Mouse (Mus musculus) stomach, postnatal 0 days (tissue): Measurements from ENCODE around the gene Itpk1. TPM values are rescaled to one million over a fixed set of nuclear protein-coding genes. Genes with fewer than 3 reads are reported as not detected.
A peak's percentile ranks its signal among the peaks of the same experiment; 100 is the strongest.

ENCODE experiments used
- ATAC-seq: fragments of 200-750 bp; cut with Nextera tagmentation; 2 replicates; pipeline ENCODE4 v1.8.0; 2017; ENCODE audit not compliant: low FRiP score, low TSS enrichment
- DNase-seq: peaks from one replicate; pipeline ENCODE4 v3.0.0-alpha.2; 2016; ENCODE audit warnings: low spot score
- H3K27ac ChIP-seq: fragments of 300-500 bp; sonication (generic); replicated peaks from 2 replicates; pipeline ENCODE4 v1.5.1; 2014; ENCODE audit warnings: mild to moderate bottlenecking, control low read depth
- H3K27me3 ChIP-seq: fragments of 300-500 bp; sonication (generic); 2 replicates; pipeline ENCODE4 v1.6.1; 2014; ENCODE audit warnings: low read length; ENCODE audit not compliant: control insufficient read depth, insufficient read depth
- H3K36me3 ChIP-seq: fragments of 300-500 bp; sonication (generic); 2 replicates; pipeline ENCODE4 v1.6.1; 2014; ENCODE audit warnings: low read length, mixed read lengths; ENCODE audit not compliant: control insufficient read depth, insufficient read depth
- H3K4me1 ChIP-seq: fragments of 300-500 bp; sonication (generic); replicated peaks from 2 replicates; pipeline ENCODE4 v1.6.1; 2014; ENCODE audit warnings: antibody characterized with exemption; ENCODE audit not compliant: control insufficient read depth, insufficient read depth
- H3K4me2 ChIP-seq: fragments of 300-500 bp; sonication (generic); replicated peaks from 2 replicates; pipeline ENCODE4 v1.6.1; 2014; ENCODE audit warnings: low read depth, mild to moderate bottlenecking, control low read depth, moderate library complexity
- H3K4me3 ChIP-seq: fragments of 300-500 bp; sonication (generic); 2 replicates; pipeline ENCODE4 v1.5.1; 2014; ENCODE audit warnings: low read depth, low read length, control low read depth
- H3K9ac ChIP-seq: fragments of 300-500 bp; sonication (generic); 2 replicates; pipeline ENCODE4 v1.6.1; 2014; ENCODE audit warnings: mild to moderate bottlenecking, low read length, control low read depth, mixed read lengths
- H3K9me3 ChIP-seq: fragments of 300-500 bp; sonication (generic); 2 replicates; pipeline ENCODE4 v1.6.1; 2016; ENCODE audit warnings: low read length; ENCODE audit not compliant: control insufficient read depth
- CTCF ChIP-seq: IDR thresholded peaks from 2 replicates; pipeline ENCODE4 v1.5.1; 2016; ENCODE audit warnings: antibody characterized with exemption, low read depth, mild to moderate bottlenecking, moderate library complexity
- EP300 ChIP-seq: optimal IDR thresholded peaks from 2 replicates; pipeline ENCODE3; 2016; ENCODE audit warnings: antibody characterized with exemption
- WGBS: fragments of 180-500 bp; shearing (Covaris S2); extraction: QIAGEN DNeasy Blood & Tissue Kit; methylation state at CpG from one replicate; pipeline ENCODE4 v1.1.7; 2014; 5-methylcytosine and 5-hydroxymethylcytosine counted together
- polyA plus RNA-seq: library from polyadenylated mRNA; unstranded; fragments of >200 nt; fragmentation: Nextera tagmentation; extraction: Ambion mirVana; gene quantifications from 2 replicates; pipeline ENCODE4 v1.2.1, GENCODE M21; 2015

Itpk1 gene
- polyA plus RNA-seq, 1 experiment from 2014 or later = 21.5 TPM

DNA sequence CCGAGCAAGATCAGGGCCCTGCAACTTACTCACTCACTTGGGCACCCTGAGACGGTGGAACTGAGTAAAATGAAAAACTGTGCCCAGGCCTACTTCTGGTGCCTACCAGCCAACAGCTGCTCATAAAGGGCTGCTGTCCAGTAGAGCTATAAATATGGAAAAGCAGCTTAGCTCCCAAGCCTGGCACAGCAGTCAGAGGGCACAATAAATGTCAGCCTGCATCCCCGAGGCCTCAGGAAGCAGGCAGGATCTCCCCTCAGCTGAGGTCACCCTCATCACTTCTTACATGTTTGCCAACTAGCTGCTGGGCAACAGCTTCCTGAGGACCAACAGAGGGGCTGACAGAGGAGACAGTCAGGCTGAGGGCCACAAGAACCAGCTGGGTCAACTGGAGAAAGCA lies 27.6 kb downstream of the Itpk1 start:
- no peak overlapping the region for H3K4me3 ChIP-seq
- H3K27me3 ChIP-seq = no peaks in the 10 kb centered on the region
- H3K9me3 ChIP-seq = no peaks in the 10 kb centered on the region
- H3K27ac ChIP-seq = no peak overlapping the region
- no peak overlapping the region for H3K4me2 ChIP-seq
- H3K36me3 ChIP-seq = no peaks in the 10 kb centered on the region
- ATAC-seq (no peak), DNase-seq (no peak)
- H3K4me1 ChIP-seq = no peaks in the 10 kb centered on the region; the same call in 1 of the 2 replicates
- WGBS = 77% methylated on average over 3 of the region's 3 CpGs
- H3K9ac ChIP-seq = no peak overlapping the region
- TF ChIP-seq CTCF (no peak), EP300 (no peak)

DNA sequence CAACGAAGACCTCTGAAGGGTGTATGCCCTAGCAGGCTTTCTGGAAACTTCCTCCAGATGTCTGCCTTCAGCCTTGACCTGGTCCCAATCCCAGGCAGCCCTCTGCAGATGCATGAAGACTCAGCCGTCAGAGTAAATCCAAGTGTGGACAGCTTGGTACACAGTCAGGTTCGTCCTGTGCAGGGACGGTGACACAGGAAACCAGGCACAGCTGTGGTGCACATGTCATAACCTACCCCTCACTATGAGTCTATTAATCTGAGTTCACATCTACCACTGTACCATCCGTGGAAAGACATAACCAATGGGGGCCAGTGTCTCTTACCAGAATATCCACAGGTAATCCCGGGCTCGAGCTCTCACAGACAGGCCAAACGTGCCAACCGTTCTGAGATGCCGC lies 30.2 kb downstream of the Itpk1 start:
- Histone ChIP-seq H3K27ac (no peak overlapping the region), H3K4me1 (no peaks in the 10 kb centered on the region), H3K36me3 (no peaks in the 10 kb centered on the region), H3K4me3 (no peak overlapping the region), H3K4me2 (no peak overlapping the region), H3K9me3 (no peaks in the 10 kb centered on the region), H3K27me3 (no peaks in the 10 kb centered on the region), H3K9ac (no peak overlapping the region)
- 80% methylated on average over 10 of the region's 10 CpGs for WGBS
- ATAC-seq = no peak
- no peak for DNase-seq
- TF ChIP-seq EP300 (no peak), CTCF (no peak)

DNA sequence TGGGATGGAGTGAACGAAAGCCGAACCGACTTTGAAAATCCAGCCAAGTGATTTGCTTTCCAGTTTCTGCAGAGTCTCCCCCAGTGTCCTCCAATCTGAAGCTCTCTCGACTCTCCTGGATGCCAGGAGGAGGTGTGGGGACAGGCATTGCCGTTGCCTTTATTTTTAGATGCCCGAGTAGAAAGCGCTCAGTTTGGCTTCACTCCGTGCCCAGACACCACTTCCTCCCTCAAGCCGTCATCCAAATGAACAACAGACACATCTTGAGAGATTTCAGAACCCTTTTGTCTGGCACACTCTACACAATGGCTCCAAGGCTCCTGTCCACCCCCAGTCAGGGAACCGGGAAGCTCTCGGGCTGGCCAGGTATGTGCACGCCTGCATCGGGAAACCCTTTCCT lies 30.6 kb downstream of the Itpk1 start:
- 75% methylated on average over 13 of the region's 13 CpGs for WGBS
- DNase-seq (no peak), ATAC-seq (no peak)
- H3K4me2 ChIP-seq = no peak overlapping the region
- H3K4me1 ChIP-seq = no peaks in the 10 kb centered on the region
- no peak for TF ChIP-seq CTCF
- TF ChIP-seq EP300 = no peak
- H3K27me3 ChIP-seq = no peaks in the 10 kb centered on the region
- no peak overlapping the region for H3K9ac ChIP-seq
- no peak overlapping the region for H3K4me3 ChIP-seq
- no peaks in the 10 kb centered on the region for H3K9me3 ChIP-seq
- H3K27ac ChIP-seq = no peak overlapping the region
- no peaks in the 10 kb centered on the region for H3K36me3 ChIP-seq

DNA sequence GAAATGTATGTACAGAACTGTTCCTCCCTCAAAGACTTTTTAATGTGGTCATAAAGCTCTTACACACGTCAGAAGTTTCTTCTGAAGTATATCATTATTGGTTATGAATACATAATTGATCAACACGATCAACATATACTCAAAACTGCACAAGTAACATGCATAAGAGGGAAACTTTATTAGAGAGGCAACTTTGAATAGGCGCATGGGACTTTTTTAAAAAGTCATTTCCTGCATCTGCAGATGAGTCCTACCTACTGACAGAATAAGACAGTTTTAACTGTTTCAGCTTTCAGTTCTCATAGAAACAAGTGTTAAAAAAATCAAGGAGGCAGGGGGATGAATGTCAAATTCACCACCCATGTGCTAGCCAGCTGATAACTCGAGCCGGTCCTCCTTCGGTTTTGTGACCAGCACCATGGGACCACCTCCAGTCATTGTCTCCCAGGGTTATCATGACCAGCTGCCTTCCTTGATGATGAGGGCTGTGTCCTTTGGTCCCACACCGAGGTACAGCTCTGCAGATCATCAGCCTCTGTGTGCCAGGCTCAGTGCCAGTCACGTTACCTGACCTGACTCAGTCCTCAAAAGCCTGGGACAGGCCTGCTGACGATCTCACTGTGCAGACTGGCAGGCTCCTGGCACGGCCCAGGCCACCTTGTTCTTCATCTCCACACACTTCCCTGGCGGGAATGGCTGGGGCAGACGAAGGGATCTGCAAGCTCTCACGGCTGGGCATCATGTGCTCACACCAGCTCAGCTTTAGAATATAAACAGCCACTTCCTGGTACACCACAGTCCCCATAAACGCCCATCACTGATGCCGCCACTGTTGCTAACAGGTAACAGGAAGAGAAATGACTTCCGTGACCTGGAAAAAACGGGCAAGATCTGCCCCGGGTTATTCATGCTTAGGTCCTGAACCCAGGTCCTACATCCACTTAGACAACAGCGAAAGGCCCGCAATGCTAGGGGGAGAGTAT lies 31.6 kb downstream of the Itpk1 start:
- DNase-seq (no peak), ATAC-seq (peak; percentile 53; the same call in 1 of the 2 replicates)
- H3K9me3 ChIP-seq = no peaks in the 10 kb centered on the region
- H3K4me2 ChIP-seq = no peak overlapping the region
- no peak overlapping the region for H3K9ac ChIP-seq
- 66% methylated on average over 20 of the region's 20 CpGs for WGBS
- H3K36me3 ChIP-seq = no peaks in the 10 kb centered on the region
- H3K27me3 ChIP-seq = no peaks in the 10 kb centered on the region
- H3K4me1 ChIP-seq = no peaks in the 10 kb centered on the region
- H3K27ac ChIP-seq = no peak overlapping the region
- H3K4me3 ChIP-seq = no peak overlapping the region
- TF ChIP-seq CTCF (no peak), EP300 (no peak)

DNA sequence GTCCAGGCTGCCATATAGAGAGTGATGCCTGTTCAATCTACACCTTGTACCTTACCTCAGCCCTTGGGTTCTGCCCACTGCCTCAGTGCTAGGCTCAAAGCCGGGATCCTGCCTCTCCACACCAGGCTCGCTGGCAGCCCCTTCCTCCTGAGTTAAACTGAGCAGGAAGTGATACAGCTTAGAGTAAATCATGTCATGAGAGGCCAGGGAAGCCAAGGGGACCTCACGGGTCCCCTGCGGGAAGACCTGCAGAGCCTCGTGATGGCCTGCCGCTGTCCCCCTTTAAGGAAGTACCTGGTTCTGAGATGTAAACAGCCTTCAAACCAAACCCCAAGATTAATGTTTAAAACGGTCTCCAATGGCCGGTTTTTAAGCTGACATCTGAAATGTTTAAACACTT lies 32.6 kb downstream of the Itpk1 start:
- 25% methylated on average over 8 of the region's 8 CpGs for WGBS
- ATAC-seq (no peak), DNase-seq (no peak)
- no peak for TF ChIP-seq CTCF
- TF ChIP-seq EP300 = no peak
- H3K4me2 ChIP-seq = no peak overlapping the region
- H3K36me3 ChIP-seq = no peaks in the 10 kb centered on the region
- H3K27me3 ChIP-seq = no peaks in the 10 kb centered on the region
- no peaks in the 10 kb centered on the region for H3K4me1 ChIP-seq
- H3K9ac ChIP-seq = no peak overlapping the region
- H3K4me3 ChIP-seq = no peak overlapping the region
- no peaks in the 10 kb centered on the region for H3K9me3 ChIP-seq
- no peak overlapping the region for H3K27ac ChIP-seq

DNA sequence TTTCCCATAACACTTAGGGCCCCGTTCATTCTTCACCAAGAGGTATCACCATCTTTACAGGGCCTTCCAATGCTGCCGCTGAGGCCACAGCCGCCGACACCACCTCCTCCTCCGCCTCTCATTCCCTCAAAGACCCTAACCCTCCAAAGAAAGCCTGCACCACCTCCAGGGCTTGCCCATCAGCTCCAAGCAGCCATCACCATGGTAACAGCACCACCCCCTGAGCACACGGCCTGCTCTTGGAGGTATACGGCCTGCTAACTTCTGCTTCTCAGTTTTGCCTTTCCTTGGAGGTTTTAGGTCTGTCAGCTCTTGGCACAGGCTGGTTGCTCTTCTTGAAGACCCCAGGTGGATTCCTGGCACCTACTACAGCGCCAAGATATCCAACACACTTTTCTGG lies 33.9 kb downstream of the Itpk1 start:
- no peaks in the 10 kb centered on the region for H3K36me3 ChIP-seq
- no peaks in the 10 kb centered on the region for H3K4me1 ChIP-seq
- H3K4me3 ChIP-seq = no peak overlapping the region
- WGBS = 82% methylated on average over 8 of the region's 8 CpGs
- no peak overlapping the region for H3K4me2 ChIP-seq
- no peak overlapping the region for H3K27ac ChIP-seq
- TF ChIP-seq CTCF (no peak), EP300 (no peak)
- no peak overlapping the region for H3K9ac ChIP-seq
- ATAC-seq (no peak), DNase-seq (no peak)
- no peaks in the 10 kb centered on the region for H3K27me3 ChIP-seq
- H3K9me3 ChIP-seq = no peaks in the 10 kb centered on the region
